Mouse (Mus musculus): ENCODE measurements around the gene Esyt2.

- no peak for TF ChIP-seq CTCF (IDR thresholded peaks at IDR 0.05; ENCODE audit: extremely low read depth, insufficient read depth, low read length)
- no peak for TF ChIP-seq POLR2A (IDR thresholded peaks at IDR 0.05; ENCODE audit: extremely low read depth, insufficient read depth, low read length)
Observed at GRCm38 (mm10) chr12:116348755-116349286, 67.8 kb downstream of the Esyt2 start.

Data from cortical plate, adult 2 months (tissue).